Mouse (Mus musculus) cerebral cortex, adult 2 months (tissue): Measurements from ENCODE around the gene Gm17581.

Source experiments
- WGBS: fragments of 180-500 bp; shearing (Covaris S2); methylation state at CpG from one replicate; pipeline ENCODE4 v1.1.7; 2018; 5-methylcytosine and 5-hydroxymethylcytosine counted together

Gm17581 gene

GRCm38 (mm10) chr2:155691336-155691722 is 44.3 kb downstream of the Gm17581 start:
- under 1% methylated on average over 8 of the region's 8 CpGs for WGBS

GRCm38 (mm10) chr2:155689211-155689610 is 46.5 kb downstream of the Gm17581 start:
- WGBS = 67% methylated on average over 4 of the region's 4 CpGs

- 96% methylated on average over 11 of the region's 11 CpGs for WGBS
These were observed 47.9 kb downstream of the Gm17581 start for GRCm38 (mm10) chr2:155687746-155688145.

GRCm38 (mm10) chr2:155686572-155686971 is 49.1 kb downstream of the Gm17581 start:
- WGBS = 77% methylated on average over 5 of the region's 5 CpGs
